Mouse (Mus musculus) testis, adult 2 months (tissue): ENCODE results near the gene Tbcel.

ENCODE experiments used
- CTCF ChIP-seq: fragments of 200-500 bp; IDR thresholded peaks from 2 replicates; pipeline ENCODE4 v1.5.1; 2012; ENCODE audit warnings: low read depth, mild to moderate bottlenecking, inconsistent platforms, low read length, moderate library complexity; ENCODE audit not compliant: control insufficient read depth, insufficient read depth, insufficient replicate concordance
- POLR2A ChIP-seq: fragments of 200-500 bp; IDR thresholded peaks from 2 replicates; pipeline ENCODE4 v1.6.1; 2012; ENCODE audit warnings: low read depth, mild to moderate bottlenecking, inconsistent platforms, low read length, moderate library complexity; ENCODE audit not compliant: control insufficient read depth

DNA sequence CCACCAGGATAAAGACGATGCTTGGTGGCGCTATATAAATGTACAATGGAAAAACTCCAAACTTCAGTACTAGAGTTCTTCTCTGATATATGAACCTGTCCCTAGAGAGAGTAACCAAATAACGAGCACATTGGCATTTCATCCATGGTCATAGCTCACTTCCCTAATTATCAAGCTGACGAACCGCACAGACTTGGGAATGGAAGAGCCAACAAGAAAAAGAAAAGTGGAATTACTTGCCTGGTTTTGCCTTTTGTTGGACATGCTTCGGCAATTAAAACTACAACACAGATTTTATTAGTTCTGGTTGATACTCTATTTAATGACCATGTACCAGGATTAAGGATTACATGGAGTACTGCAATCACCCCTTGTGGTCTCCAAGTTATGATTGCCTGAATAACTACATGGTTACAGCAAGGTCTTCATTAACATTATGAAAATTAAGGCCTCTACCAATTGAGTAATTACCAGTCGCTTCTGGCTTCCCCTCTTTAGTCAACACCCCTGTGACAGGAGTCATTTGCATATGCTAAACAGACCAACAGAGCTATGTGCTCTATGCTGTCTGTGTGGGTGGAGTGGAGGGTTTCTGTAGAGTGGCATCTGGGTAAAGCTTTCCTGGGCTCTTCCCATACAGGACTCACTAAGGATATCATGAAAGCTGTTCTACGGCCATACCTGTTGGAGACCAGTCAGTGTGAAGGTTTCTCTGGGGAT, 124.8 kb downstream of the Tbcel start:
- no peak for TF ChIP-seq CTCF
- TF ChIP-seq POLR2A = no peak
